Mouse (Mus musculus): ENCODE results near the gene Olfr1249. TPM values are rescaled to one million over a fixed set of nuclear protein-coding genes. Genes with fewer than 3 reads are reported as not detected.

Gene Olfr1249
- not detected for polyA plus RNA-seq (2014; fragmentation: Illumina TruSeq; extraction: RNeasy Lipid Tissue Mini Kit (QIAGEN cat#74804); ENCODE audit: low read depth, low replicate concordance)

GRCm38 (mm10) chr2:89634883-89635282 is at the start of gene Olfr1249:
Olfr1249 (minus strand) TSS chr2:89634983.

DNA sequence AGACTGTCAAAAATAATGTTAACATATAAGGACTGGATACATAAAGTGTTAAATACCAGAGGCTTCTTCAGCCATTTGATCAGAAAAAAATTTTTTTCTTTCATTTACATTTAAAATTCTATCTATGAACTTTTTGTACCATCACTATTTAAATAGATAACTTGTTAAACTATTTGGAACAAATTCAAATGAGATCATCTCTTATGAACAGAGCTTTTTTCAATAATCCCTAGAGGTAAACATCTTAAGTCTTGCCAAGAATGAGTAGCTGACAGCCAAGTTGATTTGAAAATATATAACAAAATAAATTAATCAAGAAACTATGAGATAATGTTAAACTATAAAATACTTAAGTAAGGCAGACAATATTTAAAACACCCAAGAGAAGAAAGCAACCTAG is 37.1 kb upstream of the Olfr1249 start, which contains the start of gene Olfr1251:
Gene Olfr1251, minus strand, starts transcription at position 101 of the 400 bp plus-strand sequence.

DNA sequence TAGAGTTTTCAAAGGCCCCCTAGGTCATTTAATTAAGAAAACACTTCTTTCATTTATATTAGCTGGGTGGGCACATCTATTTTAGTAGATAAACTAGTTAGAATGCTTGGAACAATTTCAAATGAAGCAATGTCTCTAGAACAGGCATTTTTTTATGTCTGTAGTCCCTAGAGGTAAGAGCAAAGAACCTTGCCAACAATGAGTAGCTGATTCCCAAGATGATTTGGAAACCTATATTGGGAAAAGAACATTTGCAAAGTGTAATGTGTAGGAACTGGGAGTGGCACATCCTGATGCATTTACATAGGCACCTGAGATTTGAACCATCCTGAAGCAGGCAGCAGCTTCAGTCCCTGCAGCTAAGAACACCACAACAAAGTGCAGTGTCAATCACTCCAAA is 26.6 kb upstream of the Olfr1249 start, which contains the start of gene Olfr1250:
Gene Olfr1250, minus strand, starts transcription at position 101 of the 400 bp plus-strand sequence.

DNA sequence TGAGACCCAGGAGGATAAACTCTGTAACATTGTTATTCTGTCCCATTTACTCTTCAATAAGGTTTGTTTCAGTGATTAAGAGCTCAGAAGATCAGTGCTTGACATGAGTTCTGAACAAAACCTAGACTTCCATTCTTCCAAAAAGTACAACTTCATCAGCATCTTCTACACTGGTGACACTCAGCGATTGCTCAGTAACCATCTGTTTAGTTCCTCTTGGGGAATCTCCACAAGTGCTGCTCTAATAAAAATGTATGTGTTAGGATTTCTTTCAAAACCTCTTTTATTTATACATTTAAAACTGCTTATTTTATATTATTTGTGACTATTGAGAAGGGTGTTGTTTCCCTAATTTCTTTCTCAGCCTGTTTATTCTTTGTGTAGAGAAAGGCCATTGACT is 16.6 kb downstream of the Olfr1249 start, which contains the start of gene Olfr1248:
Gene Olfr1248, minus strand, starts transcription at position 101 of the 400 bp plus-strand sequence.

DNA sequence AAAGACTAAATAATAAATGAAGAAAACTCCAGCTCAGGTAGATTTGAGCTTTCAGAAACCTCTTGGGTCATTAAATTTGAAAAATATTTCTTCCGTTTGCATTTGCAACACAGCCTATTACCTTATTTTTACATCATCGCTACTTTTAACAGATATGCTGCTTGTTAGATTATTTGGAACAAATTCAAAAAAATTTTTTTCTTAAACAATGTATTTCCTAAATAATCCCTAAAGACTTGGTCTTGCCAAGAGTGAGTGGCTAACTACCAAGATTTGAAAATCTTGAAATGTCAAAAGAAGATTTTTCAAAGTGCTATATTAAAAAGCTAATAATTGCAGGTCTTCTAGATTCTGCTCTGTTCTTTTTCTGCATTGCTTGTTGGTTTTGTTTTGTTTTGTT is 20.8 kb downstream of the Olfr1249 start, which contains the start of gene Olfr1247:
Gene Olfr1247, minus strand, starts transcription at position 101 of the 400 bp plus-strand sequence.

DNA sequence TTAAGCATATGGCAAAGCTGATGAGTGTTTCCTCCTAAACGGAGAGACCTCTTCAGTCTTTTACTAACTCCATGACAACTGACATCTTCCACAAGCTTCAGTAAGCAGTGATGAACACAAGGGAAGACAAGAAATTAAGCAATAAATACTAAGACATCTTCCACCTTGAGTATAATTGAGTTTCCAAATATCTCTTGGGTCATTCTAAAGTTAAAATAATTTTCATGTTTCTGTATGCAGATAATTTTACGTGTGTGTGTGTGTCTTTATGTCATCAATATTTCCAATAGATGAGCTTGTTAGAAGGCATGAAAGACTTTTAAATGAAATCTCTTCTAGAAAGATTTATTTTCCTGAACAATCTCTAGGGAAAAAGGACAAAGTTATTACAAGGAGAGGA is 41.7 kb downstream of the Olfr1249 start, which contains the start of gene Olfr1246:
Gene Olfr1246, minus strand, starts transcription at position 101 of the 400 bp plus-strand sequence.

Other genes starting within 250 kb of the Olfr1249 start
- not detected for gene Olfr1238, start 225.3 kb downstream of the Olfr1249 start, polyA plus RNA-seq (2014; fragmentation: Illumina TruSeq; extraction: RNeasy Lipid Tissue Mini Kit (QIAGEN cat#74804); ENCODE audit: low read depth, low replicate concordance)
- gene Olfr1239, start 214.6 kb downstream of the Olfr1249 start, polyA plus RNA-seq (2014; fragmentation: Illumina TruSeq; extraction: RNeasy Lipid Tissue Mini Kit (QIAGEN cat#74804); ENCODE audit: low read depth, low replicate concordance): not detected
- gene Olfr1240, start 192.0 kb downstream of the Olfr1249 start, polyA plus RNA-seq (2014; fragmentation: Illumina TruSeq; extraction: RNeasy Lipid Tissue Mini Kit (QIAGEN cat#74804); ENCODE audit: low read depth, low replicate concordance): not detected
- not detected for gene Olfr1241, start 147.9 kb downstream of the Olfr1249 start, polyA plus RNA-seq (2014; fragmentation: Illumina TruSeq; extraction: RNeasy Lipid Tissue Mini Kit (QIAGEN cat#74804); ENCODE audit: low read depth, low replicate concordance)
- not detected for gene Olfr1242, start 136.6 kb downstream of the Olfr1249 start, polyA plus RNA-seq (2014; fragmentation: Illumina TruSeq; extraction: RNeasy Lipid Tissue Mini Kit (QIAGEN cat#74804); ENCODE audit: low read depth, low replicate concordance)
- not detected for gene Olfr1243, start 103.5 kb downstream of the Olfr1249 start, polyA plus RNA-seq (2014; fragmentation: Illumina TruSeq; extraction: RNeasy Lipid Tissue Mini Kit (QIAGEN cat#74804); ENCODE audit: low read depth, low replicate concordance)
- gene Olfr1245, start 56.5 kb downstream of the Olfr1249 start, polyA plus RNA-seq (2014; fragmentation: Illumina TruSeq; extraction: RNeasy Lipid Tissue Mini Kit (QIAGEN cat#74804); ENCODE audit: low read depth, low replicate concordance): not detected
- gene Olfr1246, start 41.8 kb downstream of the Olfr1249 start, polyA plus RNA-seq (2014; fragmentation: Illumina TruSeq; extraction: RNeasy Lipid Tissue Mini Kit (QIAGEN cat#74804); ENCODE audit: low read depth, low replicate concordance): not detected
- not detected for gene Olfr1247, start 20.9 kb downstream of the Olfr1249 start, polyA plus RNA-seq (2014; fragmentation: Illumina TruSeq; extraction: RNeasy Lipid Tissue Mini Kit (QIAGEN cat#74804); ENCODE audit: low read depth, low replicate concordance)
- not detected for gene Olfr1248, start 16.7 kb downstream of the Olfr1249 start, polyA plus RNA-seq (2014; fragmentation: Illumina TruSeq; extraction: RNeasy Lipid Tissue Mini Kit (QIAGEN cat#74804); ENCODE audit: low read depth, low replicate concordance)
- 0.18 TPM for gene Olfr1250, start 26.5 kb upstream of the Olfr1249 start, polyA plus RNA-seq (2014; fragmentation: Illumina TruSeq; extraction: RNeasy Lipid Tissue Mini Kit (QIAGEN cat#74804); ENCODE audit: low read depth, low replicate concordance)
- 0.34 TPM for gene Olfr1251, start 37.0 kb upstream of the Olfr1249 start, polyA plus RNA-seq (2014; fragmentation: Illumina TruSeq; extraction: RNeasy Lipid Tissue Mini Kit (QIAGEN cat#74804); ENCODE audit: low read depth, low replicate concordance)
- gene Olfr1252, start 90.0 kb upstream of the Olfr1249 start, polyA plus RNA-seq (2014; fragmentation: Illumina TruSeq; extraction: RNeasy Lipid Tissue Mini Kit (QIAGEN cat#74804); ENCODE audit: low read depth, low replicate concordance): not detected
- not detected for gene Olfr1253, start 122.1 kb upstream of the Olfr1249 start, polyA plus RNA-seq (2014; fragmentation: Illumina TruSeq; extraction: RNeasy Lipid Tissue Mini Kit (QIAGEN cat#74804); ENCODE audit: low read depth, low replicate concordance)
- gene Olfr1254, start 158.6 kb upstream of the Olfr1249 start, polyA plus RNA-seq (2014; fragmentation: Illumina TruSeq; extraction: RNeasy Lipid Tissue Mini Kit (QIAGEN cat#74804); ENCODE audit: low read depth, low replicate concordance): not detected
- not detected for gene Olfr1255, start 177.1 kb upstream of the Olfr1249 start, polyA plus RNA-seq (2014; fragmentation: Illumina TruSeq; extraction: RNeasy Lipid Tissue Mini Kit (QIAGEN cat#74804); ENCODE audit: low read depth, low replicate concordance)
- not detected for gene Olfr1256, start 206.6 kb upstream of the Olfr1249 start, polyA plus RNA-seq (2014; fragmentation: Illumina TruSeq; extraction: RNeasy Lipid Tissue Mini Kit (QIAGEN cat#74804); ENCODE audit: low read depth, low replicate concordance)
- not detected for gene Olfr48, start 213.2 kb upstream of the Olfr1249 start, polyA plus RNA-seq (2014; fragmentation: Illumina TruSeq; extraction: RNeasy Lipid Tissue Mini Kit (QIAGEN cat#74804); ENCODE audit: low read depth, low replicate concordance)
- 0.14 TPM for gene Olfr1257, start 243.5 kb upstream of the Olfr1249 start, polyA plus RNA-seq (2014; fragmentation: Illumina TruSeq; extraction: RNeasy Lipid Tissue Mini Kit (QIAGEN cat#74804); ENCODE audit: low read depth, low replicate concordance)

All from testis, adult 10 weeks (tissue).